Mouse (Mus musculus) liver, embryonic 14.5 days (tissue): ENCODE measurements around the gene Bnipl. TPM values are rescaled to one million over a fixed set of nuclear protein-coding genes. Genes with fewer than 3 reads are reported as not detected.
A peak's percentile ranks its signal among the peaks of the same experiment; 100 is the strongest.

Experiments
- ATAC-seq: fragments of 200-750 bp; cut with Nextera tagmentation; 2 replicates; pipeline ENCODE4 v1.8.0; 2017; ENCODE audit warnings: moderate number of reproducible peaks, mild to moderate bottlenecking, moderate library complexity; ENCODE audit not compliant: insufficient read depth
- DNase-seq, 3 experiments: peaks; one replicate each; pipeline ENCODE4 v3.0.0-alpha.2; 2012 to 2013; ENCODE audit warnings: low read depth in 3 of 3, low spot score in 3 of 3
- H3K27ac ChIP-seq: fragments of 300-500 bp; sonication (generic); 2 replicates; pipeline ENCODE4 v1.5.1; 2014; ENCODE audit warnings: moderate library complexity, mild to moderate bottlenecking, control low read depth, inconsistent platforms
- H3K27me3 ChIP-seq: fragments of 300-500 bp; sonication (generic); 2 replicates; pipeline ENCODE4 v1.6.1; 2014; ENCODE audit warnings: mild to moderate bottlenecking, low read length, moderate library complexity; ENCODE audit not compliant: control insufficient read depth, insufficient read depth
- H3K36me3 ChIP-seq: fragments of 300-500 bp; sonication (generic); replicated peaks from 2 replicates; pipeline ENCODE4 v1.6.1; 2014; ENCODE audit warnings: low read depth; ENCODE audit not compliant: control insufficient read depth, insufficient read depth
- H3K4me1 ChIP-seq, 2 experiments: fragments of 200-500 bp in 1 of 2; fragments of 300-500 bp in 1 of 2; sonication (generic) in 1 of 2; replicated peaks; 2 replicates each; pipeline ENCODE4 v1.6.1; 2012 to 2014; ENCODE audit warnings: antibody characterized with exemption in 1 of 2, inconsistent platforms in 1 of 2, low read length in 1 of 2; ENCODE audit not compliant: control insufficient read depth in 2 of 2, insufficient read depth in 2 of 2
- H3K4me2 ChIP-seq: fragments of 300-500 bp; sonication (generic); 2 replicates; pipeline ENCODE4 v1.6.1; 2014; ENCODE audit warnings: low read depth, mild to moderate bottlenecking, control low read depth, moderate library complexity
- H3K4me3 ChIP-seq, 2 experiments: fragments of 200-500 bp in 1 of 2; fragments of 300-500 bp in 1 of 2; sonication (generic) in 1 of 2; 2 replicates each; pipeline ENCODE4 v1.5.1; 2012 to 2014; ENCODE audit warnings: low read depth in 2 of 2, low read length in 2 of 2, mild to moderate bottlenecking in 2 of 2, control low read depth in 1 of 2, inconsistent platforms in 1 of 2, moderate library complexity in 1 of 2; ENCODE audit not compliant: insufficient read depth in 1 of 2
- H3K9ac ChIP-seq: fragments of 300-500 bp; sonication (generic); replicated peaks from 2 replicates; pipeline ENCODE4 v1.6.1; 2014; ENCODE audit warnings: mild to moderate bottlenecking, control low read depth, moderate library complexity
- H3K9me3 ChIP-seq: fragments of 300-500 bp; sonication (generic); 2 replicates; pipeline ENCODE4 v1.6.1; 2016; ENCODE audit warnings: low read length, mixed read lengths; ENCODE audit not compliant: control insufficient read depth
- CTCF ChIP-seq: IDR thresholded peaks from 2 replicates; pipeline ENCODE4 v1.5.1; 2016; ENCODE audit warnings: antibody characterized with exemption, low read depth, control low read depth
- EP300 ChIP-seq: IDR thresholded peaks from 2 replicates; pipeline ENCODE4 v1.6.1; 2016; ENCODE audit warnings: antibody characterized with exemption, low read depth
- WGBS: fragments of 180-500 bp; shearing (Covaris S2); extraction: QIAGEN DNeasy Blood & Tissue Kit; methylation state at CpG from one replicate; pipeline ENCODE4 v1.1.7; 2014; ENCODE audit not compliant: insufficient replicate concordance; 5-methylcytosine and 5-hydroxymethylcytosine counted together
- polyA plus RNA-seq, 2 experiments: library from polyadenylated mRNA; depleted of rRNA in 1 of 2; stranded (reverse) in 1 of 2; unstranded in 1 of 2; fragments of >200 nt; fragmentation: Nextera tagmentation in 1 of 2; extraction: Ambion mirVana in 1 of 2; gene quantifications; 2 replicates each; pipeline versions ENCODE4 v1.2.1 to v1.2.3; 2012 to 2014

The Bnipl gene
- polyA plus RNA-seq, 2 experiments = 0.04 TPM; not detected in 1

DNA sequence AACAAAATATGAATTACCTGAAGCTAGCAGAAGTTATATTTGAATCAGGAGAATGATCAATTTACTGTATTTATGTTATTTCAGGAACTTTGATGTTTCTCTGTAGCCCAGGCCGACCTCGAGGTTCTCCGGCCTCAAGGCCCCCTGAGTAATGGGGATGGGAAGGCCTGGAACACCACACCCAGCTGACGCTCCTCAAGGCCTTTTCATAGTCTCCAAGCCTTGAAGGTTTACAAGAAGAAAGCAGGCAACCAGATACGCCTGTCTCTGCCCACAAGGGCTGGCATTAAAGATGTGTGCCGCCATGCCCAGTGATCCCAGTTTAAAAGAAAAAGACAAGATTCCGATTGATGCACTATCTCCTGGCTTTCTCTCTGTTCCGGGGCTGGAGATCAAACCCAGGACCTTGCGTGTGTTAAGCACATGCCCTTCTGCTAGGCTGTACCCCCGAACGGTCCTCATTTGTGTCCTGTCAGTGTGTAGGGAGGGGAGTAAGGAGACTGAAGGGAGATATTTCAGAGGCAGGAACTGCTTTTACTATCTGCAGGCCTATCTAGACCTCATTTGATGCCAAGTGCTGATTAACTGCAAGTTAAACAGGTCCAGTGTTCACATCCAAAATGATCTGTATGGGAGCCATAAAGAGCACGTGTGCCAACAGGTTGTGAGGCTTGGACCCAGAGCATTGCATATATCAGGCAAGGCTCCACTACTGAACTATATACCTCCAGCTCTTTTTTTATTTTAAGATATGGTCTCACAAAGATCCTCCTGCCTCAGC lies 33.7 kb upstream of the Bnipl start:
- no peak overlapping the region for H3K27ac ChIP-seq
- H3K9ac ChIP-seq = no peak overlapping the region; the same call in 1 of the 2 replicates
- peak overlapping the region; percentile 87 for H3K4me2 ChIP-seq
- 83% methylated on average over 12 of the region's 12 CpGs for WGBS
- ATAC-seq = no peak
- H3K27me3 ChIP-seq = no peaks in the 10 kb centered on the region
- DNase-seq = no peak
- H3K9me3 ChIP-seq = no peaks in the 10 kb centered on the region
- H3K36me3 ChIP-seq = no peaks in the 10 kb centered on the region; the same call in 1 of the 2 replicates
- H3K4me1 ChIP-seq = peaks cover 11 to 23% of the 10 kb centered on the region in 2 experiments
- H3K4me3 ChIP-seq = no peak overlapping the region; a peak in 1 of 4 replicates
- TF ChIP-seq CTCF = no peak
- no peak for TF ChIP-seq EP300

DNA sequence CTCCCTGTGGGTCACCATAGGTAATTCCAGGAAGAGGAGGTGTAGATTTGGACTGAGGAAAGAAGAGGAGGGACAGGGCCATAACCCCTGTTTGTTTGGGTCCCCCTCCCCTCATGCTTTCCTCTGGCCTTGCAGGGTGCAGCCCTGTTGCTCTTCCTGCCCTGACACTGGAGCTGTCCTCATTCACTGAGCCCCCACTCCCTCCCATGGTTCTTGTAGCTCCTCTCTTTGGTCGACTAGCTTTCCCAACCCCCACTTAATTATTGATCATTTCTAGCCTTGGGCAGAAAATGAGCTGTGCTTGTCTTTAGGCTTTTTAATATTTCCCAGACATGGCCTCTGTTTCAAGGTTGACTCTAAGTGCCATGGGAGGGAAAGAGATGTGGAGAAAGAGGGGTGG lies 33.1 kb upstream of the Bnipl start:
- peaks cover 13 to 26% of the 10 kb centered on the region in 2 experiments for H3K4me1 ChIP-seq
- no peaks in the 10 kb centered on the region; the same call in 1 of the 2 replicates for H3K36me3 ChIP-seq
- 27% methylated on average over 1 of the region's 1 CpGs for WGBS
- no peak for ATAC-seq
- no peak overlapping the region; the same call in 1 of the 2 replicates for H3K27ac ChIP-seq
- no peaks in the 10 kb centered on the region for H3K9me3 ChIP-seq
- peak overlapping the region; percentile 87 for H3K4me2 ChIP-seq
- H3K4me3 ChIP-seq = peak overlapping the region; percentile 75 to 88
- no peak for DNase-seq
- H3K9ac ChIP-seq = peak overlapping the region; percentile 95
- no peak for TF ChIP-seq CTCF
- TF ChIP-seq EP300 = no peak
- H3K27me3 ChIP-seq = no peaks in the 10 kb centered on the region

DNA sequence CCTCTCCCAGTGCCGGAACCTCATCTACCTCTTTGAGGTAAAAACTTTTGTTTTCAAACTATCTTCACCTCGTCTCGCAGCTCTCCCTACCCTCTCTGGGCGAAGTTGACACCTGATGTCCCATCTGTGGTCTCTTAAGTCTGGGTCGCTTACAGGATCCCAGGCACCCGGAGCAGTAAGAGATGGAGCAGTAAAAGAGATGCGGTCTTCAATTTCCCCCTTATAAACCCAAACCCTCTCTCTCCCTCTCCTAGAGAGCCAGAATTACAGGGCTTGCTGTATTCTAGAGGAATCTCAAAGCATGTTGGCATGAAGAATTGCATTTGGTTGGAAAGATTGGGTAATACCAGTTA lies 32.6 kb upstream of the Bnipl start:
- peak overlapping the region; percentile 82 for H3K27ac ChIP-seq
- H3K9ac ChIP-seq = peak overlapping the region; percentile 95
- no peaks in the 10 kb centered on the region for H3K27me3 ChIP-seq
- peaks cover 13 to 26% of the 10 kb centered on the region in 2 experiments for H3K4me1 ChIP-seq
- H3K4me2 ChIP-seq = peak overlapping the region; percentile 87
- ATAC-seq (no peak), DNase-seq (no peak)
- H3K9me3 ChIP-seq = no peaks in the 10 kb centered on the region
- H3K4me3 ChIP-seq = peak overlapping the region; percentile 75 to 88
- TF ChIP-seq EP300 = no peak
- TF ChIP-seq CTCF = no peak
- WGBS = 6% methylated on average over 7 of the region's 7 CpGs
- H3K36me3 ChIP-seq = no peaks in the 10 kb centered on the region; the same call in 1 of the 2 replicates

DNA sequence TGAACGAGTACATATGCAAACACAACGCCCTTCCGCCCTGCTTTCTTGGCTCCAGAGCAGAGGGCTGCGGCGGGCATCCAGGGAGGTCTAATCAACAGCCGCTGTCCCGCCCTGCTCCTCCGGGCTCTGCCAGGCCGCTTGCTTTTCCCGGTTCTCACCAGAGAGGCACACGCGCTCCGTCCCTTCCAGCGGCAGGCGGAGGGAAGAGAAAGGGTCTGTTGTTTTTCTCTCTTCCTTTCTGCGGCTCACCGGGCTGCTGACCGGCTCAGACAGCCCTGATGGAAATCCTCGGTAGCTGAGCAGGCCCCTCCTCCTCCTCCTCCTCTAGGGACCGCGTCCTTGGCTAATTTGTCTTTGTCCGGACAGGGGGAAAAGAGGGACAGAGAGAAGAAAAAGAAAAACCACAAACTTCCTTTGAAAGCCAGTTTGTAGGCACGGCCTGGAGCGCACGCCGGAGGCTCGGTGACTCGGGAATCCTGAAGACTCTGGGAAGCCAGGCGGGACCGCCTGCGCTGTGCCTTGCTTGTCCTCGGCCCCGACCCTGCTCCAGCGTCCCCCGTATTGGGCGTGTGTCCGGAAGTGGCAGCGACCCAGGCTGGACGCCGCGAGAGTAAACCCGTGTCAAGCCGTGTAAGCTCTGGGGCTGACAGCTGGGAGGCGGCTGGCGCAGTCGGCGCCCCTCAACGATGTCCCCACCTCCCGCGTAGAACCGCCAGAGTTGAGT lies 32.0 kb upstream of the Bnipl start:
- H3K27ac ChIP-seq = peak overlapping the region; percentile 82
- ATAC-seq (peak; percentile 72), DNase-seq (peak; percentile 64 to 72 (median 65))
- H3K4me3 ChIP-seq = peak overlapping the region; percentile 75 to 88
- 0% methylated on average over 51 of the region's 51 CpGs for WGBS
- H3K36me3 ChIP-seq = no peaks in the 10 kb centered on the region; the same call in 1 of the 2 replicates
- peak overlapping the region; percentile 95 for H3K9ac ChIP-seq
- H3K4me1 ChIP-seq = peaks cover 13 to 28% of the 10 kb centered on the region in 2 experiments
- H3K9me3 ChIP-seq = no peaks in the 10 kb centered on the region
- H3K4me2 ChIP-seq = peak overlapping the region; percentile 87
- TF ChIP-seq EP300 (0 out of 2 replicates have a peak, but pooled peaks have one; percentile 9), CTCF (peak; percentile 65)
- H3K27me3 ChIP-seq = no peaks in the 10 kb centered on the region
